Mouse (Mus musculus) neural tube, embryonic 15.5 days (tissue): Measurements from ENCODE around the gene Capn11. TPM values are rescaled to one million over a fixed set of nuclear protein-coding genes. Genes with fewer than 3 reads are reported as not detected.

Source experiments
- ATAC-seq: fragments of 200-750 bp; cut with Nextera tagmentation; 2 replicates; pipeline ENCODE4 v1.8.0; 2017; ENCODE audit warnings: mild to moderate bottlenecking, moderate TSS enrichment, moderate library complexity; ENCODE audit not compliant: low FRiP score
- H3K27ac ChIP-seq: fragments of 300-500 bp; sonication (generic); replicated peaks from 2 replicates; pipeline ENCODE4 v1.5.1; 2015; ENCODE audit warnings: mild to moderate bottlenecking, inconsistent platforms
- H3K27me3 ChIP-seq: fragments of 300-500 bp; sonication (generic); replicated peaks from 2 replicates; pipeline ENCODE4 v1.6.1; 2015; ENCODE audit warnings: inconsistent platforms
- H3K36me3 ChIP-seq: fragments of 300-500 bp; sonication (generic); 2 replicates; pipeline ENCODE4 v1.6.1; 2015; ENCODE audit warnings: inconsistent platforms
- H3K4me1 ChIP-seq: fragments of 300-500 bp; sonication (generic); 2 replicates; pipeline ENCODE4 v1.6.1; 2015; ENCODE audit warnings: inconsistent platforms
- H3K4me2 ChIP-seq: fragments of 300-500 bp; sonication (generic); 2 replicates; pipeline ENCODE4 v1.6.1; 2015; ENCODE audit warnings: inconsistent platforms, mild to moderate bottlenecking, moderate library complexity
- H3K4me3 ChIP-seq: fragments of 300-500 bp; sonication (generic); replicated peaks from 2 replicates; pipeline ENCODE4 v1.5.1; 2015; ENCODE audit warnings: mild to moderate bottlenecking, inconsistent platforms
- H3K9ac ChIP-seq: fragments of 300-500 bp; sonication (generic); replicated peaks from 2 replicates; pipeline ENCODE4 v1.6.1; 2015; ENCODE audit warnings: mild to moderate bottlenecking, inconsistent platforms
- H3K9me3 ChIP-seq: fragments of 300-500 bp; sonication (generic); replicated peaks from 2 replicates; pipeline ENCODE4 v1.6.1; 2016; ENCODE audit warnings: inconsistent platforms
- WGBS: fragments of 180-500 bp; shearing (Covaris S2); methylation state at CpG from one replicate; pipeline ENCODE4 v1.1.7; 2015; ENCODE audit warnings: mixed read lengths; 5-methylcytosine and 5-hydroxymethylcytosine counted together
- polyA plus RNA-seq: library from polyadenylated mRNA; unstranded; fragments of >200 nt; fragmentation: Nextera tagmentation; extraction: Ambion mirVana; gene quantifications from 2 replicates; pipeline ENCODE4 v1.2.1, GENCODE M21; 2015

Capn11 gene
- polyA plus RNA-seq, 1 experiment from 2014 or later = 1.2 TPM

DNA sequence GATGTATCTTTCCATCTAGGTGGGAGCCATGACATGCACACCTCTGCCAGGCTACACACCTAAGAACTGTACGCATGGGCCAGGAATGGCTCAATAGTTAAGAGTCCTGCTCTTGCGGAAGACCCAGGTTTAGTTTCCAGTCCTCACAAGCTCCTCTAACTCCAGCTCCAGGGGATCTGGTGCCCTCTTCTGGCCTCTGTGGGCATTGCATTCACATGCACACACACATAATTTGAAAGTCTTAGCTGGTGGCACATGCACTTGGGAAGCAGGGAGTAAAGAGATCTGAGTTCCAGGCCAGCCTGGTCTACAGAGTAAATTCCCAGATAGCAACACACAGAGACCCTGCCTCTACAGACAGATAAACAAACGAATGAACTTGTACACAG lies 72.7 kb downstream of the Capn11 start:
- Histone ChIP-seq H3K4me3 (no peak overlapping the region), H3K27ac (no peak overlapping the region), H3K9me3 (no peaks in the 10 kb centered on the region), H3K36me3 (0 out of 2 replicates have a peak, but pooled peaks cover 4% of the 10 kb centered on the region), H3K4me2 (no peak overlapping the region), H3K4me1 (peaks cover 18% of the 10 kb centered on the region), H3K9ac (no peak overlapping the region), H3K27me3 (no peaks in the 10 kb centered on the region)
- WGBS = over 99% methylated on average over 3 of the region's 3 CpGs
- no peak for ATAC-seq

GRCm38 (mm10) chr17:45585725-45586448 lies 73.2 kb downstream of the Capn11 start:
- no peaks in the 10 kb centered on the region for H3K27me3 ChIP-seq
- H3K9ac ChIP-seq = no peak overlapping the region
- 0 out of 2 replicates have a peak, but pooled peaks cover 4% of the 10 kb centered on the region for H3K36me3 ChIP-seq
- no peak overlapping the region for H3K4me2 ChIP-seq
- peaks cover 23% of the 10 kb centered on the region for H3K4me1 ChIP-seq
- H3K4me3 ChIP-seq = no peak overlapping the region
- H3K27ac ChIP-seq = peak overlapping the region; percentile 62
- H3K9me3 ChIP-seq = no peaks in the 10 kb centered on the region
- no peak for ATAC-seq
- WGBS = 78% methylated on average over 23 of the region's 23 CpGs

DNA sequence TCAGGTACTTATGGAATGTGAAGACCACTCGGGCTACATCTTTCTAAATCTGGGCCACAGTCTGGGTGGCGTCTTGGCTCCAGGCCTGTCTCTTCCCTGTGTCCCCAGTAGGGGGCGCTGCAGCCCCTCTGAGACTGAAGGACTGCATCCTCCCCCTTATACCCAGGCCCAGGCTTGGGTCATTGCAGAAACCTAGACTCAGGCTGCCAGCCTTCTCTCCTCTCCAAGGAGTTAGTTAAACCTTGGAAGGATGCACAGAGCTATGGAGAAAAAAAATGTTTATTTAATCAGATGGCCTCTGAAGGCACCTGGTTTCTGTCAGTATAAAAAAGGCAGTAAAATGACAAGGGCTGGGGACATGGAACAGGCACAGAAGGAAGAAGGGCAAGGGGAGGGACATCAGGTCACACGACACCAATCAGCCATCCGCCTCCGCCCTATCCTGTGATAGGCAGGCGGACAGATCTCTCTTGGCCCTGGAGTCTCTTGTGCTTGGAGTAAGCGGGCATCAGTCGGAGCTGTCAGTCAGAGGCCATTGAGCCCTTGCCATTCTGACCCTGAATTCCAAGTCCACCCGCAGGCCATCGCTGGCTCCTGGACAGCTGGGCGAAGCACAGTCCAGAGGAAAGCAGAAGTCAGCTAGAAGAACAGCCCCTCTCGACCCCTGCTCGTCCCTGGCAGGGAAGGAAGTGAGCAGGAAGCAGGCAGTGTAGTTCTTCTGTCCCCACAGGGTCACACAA lies 74.0 kb downstream of the Capn11 start:
- Histone ChIP-seq H3K9ac (no peak overlapping the region), H3K27me3 (no peaks in the 10 kb centered on the region), H3K4me3 (no peak overlapping the region), H3K9me3 (no peaks in the 10 kb centered on the region), H3K4me1 (peaks cover 24% of the 10 kb centered on the region), H3K4me2 (no peak overlapping the region), H3K36me3 (0 out of 2 replicates have a peak, but pooled peaks cover 4% of the 10 kb centered on the region), H3K27ac (peak overlapping the region; percentile 62)
- WGBS = 45% methylated on average over 14 of the region's 14 CpGs
- peak; percentile 35 for ATAC-seq

DNA sequence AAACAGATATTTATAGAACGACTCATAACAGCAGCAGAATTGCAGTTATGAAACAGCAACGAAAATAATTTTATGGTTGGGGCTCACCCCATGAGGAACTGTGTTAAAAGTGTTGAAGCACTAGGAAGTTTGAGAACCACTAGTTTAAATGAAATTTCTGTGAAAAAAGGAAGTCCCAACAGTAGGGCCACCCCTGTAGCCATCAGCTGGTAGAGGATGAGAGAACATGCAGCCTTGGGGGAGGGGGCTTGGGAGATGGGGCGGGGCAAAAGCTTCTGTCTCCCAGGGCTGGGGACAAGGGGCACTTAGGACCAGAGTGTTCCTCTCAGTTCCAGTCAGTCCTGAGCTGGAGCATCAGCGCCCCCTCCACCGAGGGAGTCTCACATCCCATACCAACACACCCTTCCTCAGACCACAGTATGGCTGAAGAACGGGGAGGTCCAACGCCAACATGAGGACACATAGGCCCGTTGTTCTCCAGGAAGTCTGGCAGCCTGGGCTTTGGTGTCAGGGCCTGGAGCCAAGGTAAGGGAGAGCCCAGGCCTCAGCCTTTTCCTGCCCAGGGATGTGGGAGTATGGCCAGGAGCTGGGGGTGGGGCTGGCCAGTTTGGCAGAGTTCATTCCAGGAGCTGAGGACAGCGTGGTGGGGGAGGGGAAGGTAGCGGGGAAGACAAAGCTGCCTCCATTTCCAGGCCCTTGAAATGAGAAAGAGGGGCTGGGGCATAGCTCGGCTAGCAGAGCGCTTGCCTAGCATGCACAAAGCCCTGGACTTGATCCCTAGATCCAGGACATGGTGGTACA lies 74.8 kb downstream of the Capn11 start:
- Histone ChIP-seq H3K4me3 (no peak overlapping the region), H3K9ac (no peak overlapping the region), H3K36me3 (0 out of 2 replicates have a peak, but pooled peaks cover 4% of the 10 kb centered on the region), H3K27ac (peak overlapping the region; percentile 62), H3K9me3 (no peaks in the 10 kb centered on the region), H3K4me2 (no peak overlapping the region), H3K4me1 (peaks cover 24% of the 10 kb centered on the region), H3K27me3 (no peaks in the 10 kb centered on the region)
- peak; percentile 61 for ATAC-seq
- 37% methylated on average over 12 of the region's 12 CpGs for WGBS

DNA sequence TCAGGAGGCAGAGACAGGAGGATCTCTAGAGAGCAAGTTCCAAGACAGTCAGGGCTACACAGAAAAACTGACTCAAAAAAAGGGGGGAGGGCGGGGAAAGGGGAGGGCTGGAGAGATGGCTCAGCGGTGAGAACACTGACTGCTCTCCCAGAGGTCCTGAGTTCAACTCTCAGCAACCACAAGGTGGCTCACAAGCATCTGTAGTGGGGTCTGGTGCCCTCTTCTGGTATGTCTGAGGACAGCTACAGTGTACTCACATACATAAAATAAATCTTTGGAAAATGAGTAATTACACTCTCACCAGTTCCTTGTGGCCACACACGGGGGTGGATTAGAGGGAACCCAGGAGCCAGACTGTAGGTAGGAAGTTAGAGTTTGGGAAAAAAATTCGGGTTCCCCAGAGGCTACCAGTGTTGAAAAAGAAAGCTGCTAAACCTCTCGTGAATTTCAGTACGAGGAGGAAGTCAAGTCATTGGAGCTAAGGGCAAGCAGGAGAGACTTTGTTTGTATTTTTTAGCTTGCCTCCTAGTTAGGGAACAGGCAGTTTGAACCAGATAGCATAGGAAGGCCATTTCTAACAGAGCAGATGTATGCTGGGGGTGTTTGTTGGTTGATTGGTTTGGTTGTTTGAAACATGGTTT lies 76.3 kb downstream of the Capn11 start:
- H3K9me3 ChIP-seq = no peaks in the 10 kb centered on the region
- no peak overlapping the region for H3K27ac ChIP-seq
- no peaks in the 10 kb centered on the region for H3K27me3 ChIP-seq
- no peak overlapping the region for H3K9ac ChIP-seq
- H3K4me3 ChIP-seq = no peak overlapping the region
- H3K36me3 ChIP-seq = 0 out of 2 replicates have a peak, but pooled peaks cover 4% of the 10 kb centered on the region
- H3K4me2 ChIP-seq = no peak overlapping the region
- no peak for ATAC-seq
- WGBS = 77% methylated on average over 6 of the region's 6 CpGs
- peaks cover 24% of the 10 kb centered on the region for H3K4me1 ChIP-seq

- Histone ChIP-seq H3K4me2 (no peak overlapping the region), H3K9ac (no peak overlapping the region), H3K36me3 (0 out of 2 replicates have a peak, but pooled peaks cover 4% of the 10 kb centered on the region), H3K27me3 (no peaks in the 10 kb centered on the region), H3K27ac (no peak overlapping the region), H3K4me1 (peaks cover 24% of the 10 kb centered on the region), H3K4me3 (no peak overlapping the region), H3K9me3 (no peaks in the 10 kb centered on the region)
- 94% methylated on average over 6 of the region's 6 CpGs for WGBS
- no peak for ATAC-seq
Measured at GRCm38 (mm10) chr17:45582188-45582587, 76.9 kb downstream of the Capn11 start.

- no peak overlapping the region for H3K4me2 ChIP-seq
- 0 out of 2 replicates have a peak, but pooled peaks cover 4% of the 10 kb centered on the region for H3K36me3 ChIP-seq
- no peak overlapping the region for H3K27ac ChIP-seq
- H3K4me1 ChIP-seq = peaks cover 24% of the 10 kb centered on the region
- H3K27me3 ChIP-seq = no peaks in the 10 kb centered on the region
- WGBS = 11% methylated on average over 2 of the region's 2 CpGs
- H3K9me3 ChIP-seq = no peaks in the 10 kb centered on the region
- no peak overlapping the region for H3K9ac ChIP-seq
- peak; percentile 18; the same call in 1 of the 2 replicates for ATAC-seq
- H3K4me3 ChIP-seq = no peak overlapping the region
Measured at GRCm38 (mm10) chr17:45581567-45581983, 77.5 kb downstream of the Capn11 start.

DNA sequence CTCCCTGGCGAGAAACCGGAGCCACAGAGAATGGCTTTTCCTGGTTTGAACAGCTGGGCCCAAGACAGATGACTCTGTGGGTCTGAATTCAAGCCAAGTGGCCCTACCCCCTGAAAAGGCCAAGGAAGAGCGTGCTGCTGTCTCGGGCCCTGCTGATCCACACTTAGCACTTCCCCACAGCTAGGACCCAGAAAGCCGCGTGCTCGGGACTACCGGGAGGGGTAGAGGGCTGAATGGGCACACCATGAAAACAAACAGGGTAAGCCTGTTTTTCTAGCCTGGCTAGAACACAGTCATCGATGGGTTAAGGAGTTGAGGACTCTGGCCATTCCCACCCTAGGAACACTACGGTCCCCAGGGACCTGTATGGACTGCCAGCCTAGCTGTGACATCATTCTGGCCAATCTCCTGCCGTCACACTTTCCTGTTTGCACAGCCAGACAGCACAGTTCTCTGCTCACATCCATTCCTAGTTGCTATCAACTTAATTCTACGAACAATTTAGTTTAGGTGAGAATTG lies 78.1 kb downstream of the Capn11 start:
- H3K9ac ChIP-seq = no peak overlapping the region
- H3K36me3 ChIP-seq = no peaks in the 10 kb centered on the region
- ATAC-seq = no peak
- peaks cover 24% of the 10 kb centered on the region for H3K4me1 ChIP-seq
- H3K4me3 ChIP-seq = no peak overlapping the region
- no peaks in the 10 kb centered on the region for H3K9me3 ChIP-seq
- WGBS = 51% methylated on average over 12 of the region's 12 CpGs
- H3K4me2 ChIP-seq = peak overlapping the region; percentile 9; the same call in 1 of the 2 replicates
- H3K27me3 ChIP-seq = no peaks in the 10 kb centered on the region
- H3K27ac ChIP-seq = no peak overlapping the region

Other genes starting within 250 kb of the Capn11 start
- gene Cdc5l, start 225.6 kb downstream of the Capn11 start, polyA plus RNA-seq = 57.1 and 62.0 TPM in 2 replicates
- 2.1 and 2.9 TPM in 2 replicates for gene Spats1, start 183.9 kb downstream of the Capn11 start, polyA plus RNA-seq
- 18.0 and 19.4 TPM in 2 replicates for gene Aars2, start 152.5 kb downstream of the Capn11 start, polyA plus RNA-seq
- gene Tcte1, start 135.9 kb downstream of the Capn11 start, polyA plus RNA-seq = 2.9 and 3.6 TPM in 2 replicates
- gene Tmem151b, start 109.6 kb downstream of the Capn11 start, polyA plus RNA-seq = 21.2 and 25.6 TPM in 2 replicates
- 4.8 and 10.1 TPM in 2 replicates for gene Nfkbie, start 103.6 kb downstream of the Capn11 start, polyA plus RNA-seq
- gene Slc35b2, start 95.5 kb downstream of the Capn11 start, polyA plus RNA-seq = 86.3 and 99.5 TPM in 2 replicates
- gene Hsp90ab1, start 86.1 kb downstream of the Capn11 start, polyA plus RNA-seq = 1,466 and 1,575 TPM in 2 replicates
- 42.8 and 77.5 TPM in 2 replicates for gene Slc29a1, start 59.7 kb downstream of the Capn11 start, polyA plus RNA-seq
- gene Mymx, start 57.2 kb downstream of the Capn11 start, polyA plus RNA-seq = 1.5 and 1.6 TPM in 2 replicates
- 129 and 132 TPM in 2 replicates for gene Mrpl14, start 27.0 kb upstream of the Capn11 start, polyA plus RNA-seq
- 123 and 145 TPM in 2 replicates for gene Tmem63b, start 27.6 kb upstream of the Capn11 start, polyA plus RNA-seq
- gene 1600014C23Rik, start 74.5 kb upstream of the Capn11 start, polyA plus RNA-seq = 0.40 TPM in 1 of 2 replicates, not detected in the other